Mouse (Mus musculus): Measurements from ENCODE around the gene Syce1l.

DNA sequence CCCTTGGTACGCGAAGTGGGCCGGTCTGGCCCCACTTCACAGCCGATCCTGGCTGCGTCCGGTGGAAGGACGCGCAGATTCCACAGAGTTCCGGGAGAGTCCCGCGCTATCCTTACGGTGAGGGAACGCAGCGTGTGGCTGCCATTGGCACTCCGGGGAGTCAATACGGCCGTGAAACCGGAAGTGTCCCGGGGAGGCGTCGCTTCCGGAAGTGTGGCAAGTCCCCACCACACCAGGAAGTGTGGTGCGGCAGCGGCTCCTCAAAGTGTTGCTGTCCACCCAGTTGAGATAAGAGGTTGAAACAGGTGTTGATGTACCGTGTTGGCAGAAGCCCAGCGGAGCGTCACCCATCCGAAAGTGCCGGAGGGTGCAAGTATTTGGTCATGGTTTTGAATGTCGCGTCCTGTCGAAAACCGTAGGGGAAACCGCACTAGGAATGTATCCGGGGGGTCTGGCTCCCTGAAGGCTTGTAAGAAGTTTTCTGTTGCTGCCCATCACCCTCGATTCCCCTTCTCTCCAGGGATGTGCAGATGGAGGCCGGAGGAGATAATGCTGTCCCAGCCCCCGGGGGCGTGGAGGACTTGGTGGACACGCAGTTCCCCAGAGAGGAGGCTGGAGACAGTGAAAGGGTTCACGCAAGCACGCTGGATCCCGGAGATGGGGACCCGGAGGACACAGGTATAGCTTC lies 7.3 kb upstream of the Syce1l start:
- TF ChIP-seq MAZ (IDR thresholded peaks at IDR 0.05; ENCODE audit: low read depth, low read length) = 0 out of 2 replicates have a peak, but pooled peaks have one; percentile 17
- TF ChIP-seq GABPA (IDR thresholded peaks at IDR 0.05; ENCODE audit: insufficient replicate concordance, low read depth, low read length) = no peak; the same call in 1 of the 2 replicates
- TF ChIP-seq CTCF (conservative IDR thresholded peaks at IDR 0.05 in 1 of 2, IDR thresholded peaks at IDR 0.05 in 1 of 2; ENCODE audit: low read depth in 2 of 2, low read length in 2 of 2) = no peak
- peak; percentile 77; the same call in 1 of the 2 replicates for TF ChIP-seq MAX (IDR thresholded peaks at IDR 0.05; ENCODE audit: low read length)
- no peak for TF ChIP-seq CHD2 (IDR thresholded peaks at IDR 0.05; ENCODE audit: low read length)

All from CH12.LX (cell line).